Mouse (Mus musculus) A20 (cell line): ENCODE data around the gene Oxsr1.
"Not testable (repeated sequence)": the region's sequence is repeated elsewhere in the genome, so short reads cannot be mapped to it uniquely, and the experiment has no call there.

Source experiments
- DNase-seq: peaks from one replicate; pipeline ENCODE4 v3.0.0-alpha.2; 2011; ENCODE audit warnings: low read depth, low spot score

Oxsr1 gene

GRCm38 (mm10) chr9:119219667-119220066 is 102.6 kb downstream of the Oxsr1 start:
- no peak for DNase-seq

GRCm38 (mm10) chr9:119215341-119215740 is 106.9 kb downstream of the Oxsr1 start:
- not testable (repeated sequence) for DNase-seq

GRCm38 (mm10) chr9:119214601-119215000 is 107.6 kb downstream of the Oxsr1 start:
- no peak for DNase-seq

GRCm38 (mm10) chr9:119212996-119213395 is 109.2 kb downstream of the Oxsr1 start:
- no peak for DNase-seq

- no peak for DNase-seq
Observed at GRCm38 (mm10) chr9:119208998-119209397, 113.2 kb downstream of the Oxsr1 start, which contains the start of gene Slc22a13. Gene Slc22a13, minus strand, starts transcription at chr9:119209098.

GRCm38 (mm10) chr9:119207113-119207512 is 115.1 kb downstream of the Oxsr1 start:
- DNase-seq = no peak

- DNase-seq = no peak
Observed at GRCm38 (mm10) chr9:119206666-119207065, 115.6 kb downstream of the Oxsr1 start.

GRCm38 (mm10) chr9:119205756-119206155 is 116.5 kb downstream of the Oxsr1 start:
- DNase-seq = no peak

- no peak for DNase-seq
Observed at GRCm38 (mm10) chr9:119203617-119204016, 118.6 kb downstream of the Oxsr1 start.

GRCm38 (mm10) chr9:119201653-119202052 is 120.6 kb downstream of the Oxsr1 start:
- no peak for DNase-seq

GRCm38 (mm10) chr9:119199151-119199861 is 122.9 kb downstream of the Oxsr1 start:
- DNase-seq = no peak

GRCm38 (mm10) chr9:119192202-119192990 is 129.8 kb downstream of the Oxsr1 start:
- peak; percentile 49 for DNase-seq
